Mouse (Mus musculus): ENCODE data around the gene Camk1d.

DNA sequence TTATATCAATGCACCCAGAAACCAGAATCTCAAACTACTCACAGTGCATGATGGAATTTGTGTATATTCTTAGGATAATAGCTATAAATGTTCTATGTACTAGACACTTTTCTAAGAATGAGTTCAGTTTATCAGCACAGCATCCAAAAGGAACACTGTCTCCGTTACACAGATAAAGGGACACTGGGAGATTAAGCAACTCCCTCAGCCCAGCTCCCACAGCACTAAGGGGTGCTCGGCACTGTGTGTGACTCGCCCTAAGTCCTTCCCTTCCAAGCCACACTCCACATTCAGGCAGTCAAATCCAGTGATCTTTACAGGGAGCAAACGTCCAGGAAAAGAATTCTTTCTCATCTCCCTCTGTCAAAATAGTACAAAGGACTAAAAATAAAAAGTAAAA, 83.6 kb downstream of the Camk1d start:
- no peak for TF ChIP-seq HCFC1 (IDR thresholded peaks at IDR 0.05; ENCODE audit: borderline replicate concordance, insufficient read depth, low read length)
- no peak for TF ChIP-seq CHD2 (IDR thresholded peaks at IDR 0.05; ENCODE audit: low read depth, low read length)
- no peak for TF ChIP-seq ZNF384 (IDR thresholded peaks at IDR 0.05; ENCODE audit: low read depth, low read length)
- TF ChIP-seq MAFK (IDR thresholded peaks at IDR 0.05; ENCODE audit: insufficient read depth, low read depth, low read length) = no peak
- TF ChIP-seq ZC3H11A (IDR thresholded peaks at IDR 0.05; ENCODE audit: borderline replicate concordance, low read depth, low read length) = no peak
